Mouse (Mus musculus) C2C12 (cell line): ENCODE measurements at regions not wholly inside any gene's neighbourhood (a gene's known extent, or its start where the extent isn't known, plus 50 kb on each side); places are given as distances from the start of the nearest gene placed in this dataset.

Source experiments
- H3K27me3 ChIP-seq: one replicate; pipeline ENCODE4 v1.6.1; 2011; ENCODE audit not compliant: control insufficient read depth, insufficient read depth, insufficient read length
- H3K36me3 ChIP-seq: one replicate; pipeline ENCODE4 v1.6.1; 2011; ENCODE audit not compliant: control insufficient read depth, insufficient read depth
- H3K4me3 ChIP-seq: one replicate; pipeline ENCODE4 v1.5.1; 2011; ENCODE audit warnings: mild to moderate bottlenecking, control low read depth; ENCODE audit not compliant: poor library complexity, insufficient read depth, severe bottlenecking
- H3K79me2 ChIP-seq: one replicate; pipeline ENCODE4 v1.6.1; 2011; ENCODE audit not compliant: control insufficient read depth, insufficient read depth
- H3K79me3 ChIP-seq: one replicate; pipeline ENCODE4 v1.6.1; 2011; ENCODE audit warnings: low read depth, control low read depth
- H3ac ChIP-seq: one replicate; pipeline ENCODE3; 2011; ENCODE audit warnings: low read depth; ENCODE audit not compliant: control insufficient read depth, insufficient read length
- CEBPB ChIP-seq: IDR thresholded peaks from one replicate; pipeline ENCODE4 v1.6.1; 2011; ENCODE audit warnings: low read depth, mild to moderate bottlenecking, control low read depth, moderate library complexity
- CTCF ChIP-seq: IDR thresholded peaks from one replicate; pipeline ENCODE4 v1.5.1; 2011; ENCODE audit not compliant: control insufficient read depth, insufficient read depth, insufficient read length
- FOSL1 ChIP-seq: IDR thresholded peaks from one replicate; pipeline ENCODE4 v1.8.0; 2011; ENCODE audit warnings: mild to moderate bottlenecking, low read length; ENCODE audit not compliant: poor library complexity, insufficient read depth, severe bottlenecking
- MAX ChIP-seq: IDR thresholded peaks from one replicate; pipeline ENCODE4 v1.6.1; 2011; ENCODE audit warnings: mild to moderate bottlenecking, control low read depth
- MYOD1 ChIP-seq: IDR thresholded peaks from one replicate; pipeline ENCODE4 v1.6.1; 2011; ENCODE audit warnings: low read depth; ENCODE audit not compliant: control insufficient read depth, insufficient read length
- MYOG ChIP-seq: IDR thresholded peaks from one replicate; pipeline ENCODE4 v1.6.1; 2011; ENCODE audit not compliant: control insufficient read depth, insufficient read length; ENCODE audit errors: extremely low read depth
- USF1 ChIP-seq: IDR thresholded peaks from one replicate; pipeline ENCODE4 v1.6.1; 2011; ENCODE audit warnings: low read depth, mild to moderate bottlenecking, control low read depth, moderate library complexity

GRCm38 (mm10) chr13:34497667-34498066 is 152.7 kb upstream of the Slc22a23 start:
- TF ChIP-seq MAX = no peak
- no peak for TF ChIP-seq CEBPB
- TF ChIP-seq MYOG = no peak
- TF ChIP-seq USF1 = no peak
- no peak for TF ChIP-seq CTCF
- no peak for TF ChIP-seq MYOD1
- TF ChIP-seq FOSL1 = no peak
- H3K79me3 ChIP-seq = no peaks in the 10 kb centered on the region
- H3K79me2 ChIP-seq = no peaks in the 10 kb centered on the region
- no peak overlapping the region for H3K4me3 ChIP-seq
- no peaks in the 10 kb centered on the region for H3K27me3 ChIP-seq
- H3K36me3 ChIP-seq = no peaks in the 10 kb centered on the region
- H3ac ChIP-seq = no peak overlapping the region

GRCm38 (mm10) chr13:34484831-34485230 is 139.8 kb upstream of the Slc22a23 start:
- no peaks in the 10 kb centered on the region for H3K36me3 ChIP-seq
- H3K4me3 ChIP-seq = no peak overlapping the region
- no peaks in the 10 kb centered on the region for H3K79me2 ChIP-seq
- TF ChIP-seq CTCF (no peak), FOSL1 (no peak), USF1 (no peak), CEBPB (no peak), MYOD1 (no peak), MYOG (no peak), MAX (no peak)
- no peaks in the 10 kb centered on the region for H3K79me3 ChIP-seq
- H3K27me3 ChIP-seq = no peaks in the 10 kb centered on the region
- no peak overlapping the region for H3ac ChIP-seq

- H3K4me3 ChIP-seq = no peak overlapping the region
- H3K27me3 ChIP-seq = no peaks in the 10 kb centered on the region
- no peaks in the 10 kb centered on the region for H3K36me3 ChIP-seq
- no peak overlapping the region for H3ac ChIP-seq
- H3K79me2 ChIP-seq = no peaks in the 10 kb centered on the region
- no peak for TF ChIP-seq MYOD1
- no peak for TF ChIP-seq MYOG
- no peak for TF ChIP-seq USF1
- TF ChIP-seq CEBPB = no peak
- TF ChIP-seq CTCF = no peak
- no peak for TF ChIP-seq MAX
- TF ChIP-seq FOSL1 = no peak
- no peaks in the 10 kb centered on the region for H3K79me3 ChIP-seq
Observed at GRCm38 (mm10) chr13:34481461-34481860, 136.5 kb upstream of the Slc22a23 start.

GRCm38 (mm10) chr13:34470410-34470809 is 125.4 kb upstream of the Slc22a23 start:
- H3K27me3 ChIP-seq = no peaks in the 10 kb centered on the region
- no peaks in the 10 kb centered on the region for H3K79me2 ChIP-seq
- TF ChIP-seq MAX (no peak), MYOD1 (no peak), USF1 (no peak), MYOG (no peak), CEBPB (no peak), FOSL1 (no peak), CTCF (no peak)
- no peaks in the 10 kb centered on the region for H3K36me3 ChIP-seq
- no peaks in the 10 kb centered on the region for H3K79me3 ChIP-seq
- no peak overlapping the region for H3K4me3 ChIP-seq
- H3ac ChIP-seq = no peak overlapping the region

- Histone ChIP-seq H3ac (no peak overlapping the region), H3K4me3 (no peak overlapping the region), H3K27me3 (no peaks in the 10 kb centered on the region), H3K79me2 (no peaks in the 10 kb centered on the region), H3K36me3 (no peaks in the 10 kb centered on the region), H3K79me3 (no peaks in the 10 kb centered on the region)
- TF ChIP-seq USF1 = no peak
- TF ChIP-seq MYOD1 = no peak
- no peak for TF ChIP-seq MAX
Observed at GRCm38 (mm10) chr13:34469568-34469967, 124.6 kb upstream of the Slc22a23 start.

GRCm38 (mm10) chr13:34468132-34468748 is 123.3 kb upstream of the Slc22a23 start:
- TF ChIP-seq MYOD1 (no peak), MAX (no peak), CEBPB (no peak), MYOG (no peak), FOSL1 (no peak), USF1 (no peak), CTCF (no peak)
- H3K27me3 ChIP-seq = no peaks in the 10 kb centered on the region

More at GRCm38 (mm10) chr13:34468132-34468748, 123.3 kb upstream of the Slc22a23 start:
- H3ac ChIP-seq = no peak overlapping the region
- no peak overlapping the region for H3K4me3 ChIP-seq
- H3K36me3 ChIP-seq = no peaks in the 10 kb centered on the region
- no peaks in the 10 kb centered on the region for H3K79me3 ChIP-seq
- no peaks in the 10 kb centered on the region for H3K79me2 ChIP-seq
